Mouse (Mus musculus): Measurements from ENCODE around the gene Cmtm4. TPM values are rescaled to one million over a fixed set of nuclear protein-coding genes. Genes with fewer than 3 reads are reported as not detected.

Gene Cmtm4
- polyA plus RNA-seq, 1 experiment from 2014 or later: 1.8 TPM

- no peak overlapping the region for H3K9ac ChIP-seq (replicated peaks)
- no peak overlapping the region for H3K4me2 ChIP-seq (replicated peaks)
- peaks cover 19% of the 10 kb centered on the region for H3K4me1 ChIP-seq (replicated peaks)
- no peak overlapping the region for H3K27ac ChIP-seq
- no peaks in the 10 kb centered on the region for H3K9me3 ChIP-seq
- no peak overlapping the region for H3K4me3 ChIP-seq (replicated peaks)
- 0 out of 2 replicates have a peak, but pooled peaks cover 8% of the 10 kb centered on the region for H3K36me3 ChIP-seq
- no peaks in the 10 kb centered on the region for H3K27me3 ChIP-seq
- 87% methylated on average over 5 of the region's 5 CpGs for WGBS
- ATAC-seq: no peak
Measured at GRCm38 (mm10) chr8:104342426-104342825, 53.2 kb downstream of the Cmtm4 start.

- Histone ChIP-seq H3K4me3 (replicated peaks) (peak overlapping the region; percentile 61; the same call in 1 of the 2 replicates), H3K9ac (replicated peaks) (no peak overlapping the region), H3K36me3 (0 out of 2 replicates have a peak, but pooled peaks cover 6% of the 10 kb centered on the region), H3K27ac (no peak overlapping the region), H3K4me2 (replicated peaks) (peak overlapping the region; percentile 84), H3K9me3 (no peaks in the 10 kb centered on the region), H3K4me1 (replicated peaks) (peaks cover 19% of the 10 kb centered on the region), H3K27me3 (no peaks in the 10 kb centered on the region)
- 56% methylated on average over 6 of the region's 6 CpGs for WGBS
- ATAC-seq: no peak; the same call in 1 of the 2 replicates
Measured at GRCm38 (mm10) chr8:104341678-104342077, 53.9 kb downstream of the Cmtm4 start.

GRCm38 (mm10) chr8:104341106-104341561 lies 54.5 kb downstream of the Cmtm4 start:
- WGBS: 1% methylated on average over 24 of the region's 24 CpGs
- ATAC-seq: peak; percentile 75
- Histone ChIP-seq H3K4me1 (replicated peaks) (peaks cover 19% of the 10 kb centered on the region), H3K27ac (peak overlapping the region; percentile 44), H3K36me3 (0 out of 2 replicates have a peak, but pooled peaks cover 3% of the 10 kb centered on the region), H3K4me2 (replicated peaks) (peak overlapping the region; percentile 84), H3K9me3 (no peaks in the 10 kb centered on the region), H3K27me3 (no peaks in the 10 kb centered on the region), H3K4me3 (replicated peaks) (peak overlapping the region; percentile 61), H3K9ac (replicated peaks) (peak overlapping the region; percentile 77)

GRCm38 (mm10) chr8:104340233-104341105 lies 55.1 kb downstream of the Cmtm4 start:
- peak overlapping the region; percentile 77 for H3K9ac ChIP-seq (replicated peaks)
- H3K27ac ChIP-seq: peak overlapping the region; percentile 44
- peaks cover 19% of the 10 kb centered on the region for H3K4me1 ChIP-seq (replicated peaks)
- no peaks in the 10 kb centered on the region for H3K27me3 ChIP-seq
- H3K9me3 ChIP-seq: no peaks in the 10 kb centered on the region
- peak overlapping the region; percentile 84 for H3K4me2 ChIP-seq (replicated peaks)
- peak overlapping the region; percentile 61 for H3K4me3 ChIP-seq (replicated peaks)
- ATAC-seq: peak; percentile 84
- 0 out of 2 replicates have a peak, but pooled peaks cover 2% of the 10 kb centered on the region for H3K36me3 ChIP-seq
- under 1% methylated on average over 54 of the region's 54 CpGs for WGBS

GRCm38 (mm10) chr8:104339983-104340232 lies 55.7 kb downstream of the Cmtm4 start:
- WGBS: 3% methylated on average over 6 of the region's 6 CpGs
- Histone ChIP-seq H3K4me2 (replicated peaks) (peak overlapping the region; percentile 84), H3K27ac (no peak overlapping the region), H3K36me3 (no peaks in the 10 kb centered on the region), H3K4me1 (replicated peaks) (peaks cover 19% of the 10 kb centered on the region), H3K9ac (replicated peaks) (peak overlapping the region; percentile 77), H3K27me3 (no peaks in the 10 kb centered on the region), H3K4me3 (replicated peaks) (peak overlapping the region; percentile 61), H3K9me3 (no peaks in the 10 kb centered on the region)
- peak; percentile 24 for ATAC-seq

GRCm38 (mm10) chr8:104339229-104339982 lies 56.2 kb downstream of the Cmtm4 start, which contains the start of gene Cmtm3:
TSS of gene Cmtm3 (plus strand) at chr8:104339410.
- H3K4me2 ChIP-seq (replicated peaks): peak within 1 kb of the TSS; percentile 84
- H3K9ac ChIP-seq (replicated peaks): peak within 1 kb of the TSS; percentile 77
- no peaks in the 10 kb centered on the region for H3K36me3 ChIP-seq
- 14% methylated on average over 16 of the region's 18 CpGs for WGBS
- peaks cover 19% of the 10 kb centered on the region for H3K4me1 ChIP-seq (replicated peaks)
- no peak for ATAC-seq
- H3K9me3 ChIP-seq: no peaks in the 10 kb centered on the region
- H3K27me3 ChIP-seq: no peaks in the 10 kb centered on the region
- no peak within 1 kb of the TSS for H3K27ac ChIP-seq
- peak within 1 kb of the TSS; percentile 61 for H3K4me3 ChIP-seq (replicated peaks)

- no peaks in the 10 kb centered on the region for H3K36me3 ChIP-seq
- no peak overlapping the region for H3K4me3 ChIP-seq (replicated peaks)
- no peak overlapping the region for H3K27ac ChIP-seq
- H3K9me3 ChIP-seq: no peaks in the 10 kb centered on the region
- H3K27me3 ChIP-seq: no peaks in the 10 kb centered on the region
- ATAC-seq: no peak
- WGBS: 57% methylated on average over 3 of the region's 3 CpGs
- no peak overlapping the region for H3K9ac ChIP-seq (replicated peaks)
- no peak overlapping the region for H3K4me2 ChIP-seq (replicated peaks)
- peaks cover 19% of the 10 kb centered on the region for H3K4me1 ChIP-seq (replicated peaks)
Measured at GRCm38 (mm10) chr8:104337890-104338289, 57.7 kb downstream of the Cmtm4 start.

GRCm38 (mm10) chr8:104336806-104337205 lies 58.8 kb downstream of the Cmtm4 start:
- peaks cover 19% of the 10 kb centered on the region for H3K4me1 ChIP-seq (replicated peaks)
- no peak overlapping the region for H3K4me2 ChIP-seq (replicated peaks)
- ATAC-seq: no peak
- no peaks in the 10 kb centered on the region for H3K9me3 ChIP-seq
- H3K27ac ChIP-seq: no peak overlapping the region
- no peaks in the 10 kb centered on the region for H3K27me3 ChIP-seq
- WGBS: 85% methylated on average over 1 of the region's 1 CpGs
- no peaks in the 10 kb centered on the region for H3K36me3 ChIP-seq
- no peak overlapping the region for H3K9ac ChIP-seq (replicated peaks)
- H3K4me3 ChIP-seq (replicated peaks): no peak overlapping the region

GRCm38 (mm10) chr8:104334196-104334595 lies 61.4 kb downstream of the Cmtm4 start:
- H3K4me1 ChIP-seq (replicated peaks): no peaks in the 10 kb centered on the region
- 83% methylated on average over 1 of the region's 1 CpGs for WGBS

GRCm38 (mm10) chr8:104333786-104334185 lies 61.8 kb downstream of the Cmtm4 start:
- no peak overlapping the region for H3K9ac ChIP-seq (replicated peaks)
- H3K4me3 ChIP-seq (replicated peaks): no peak overlapping the region
- WGBS: 81% methylated on average over 5 of the region's 5 CpGs
- no peaks in the 10 kb centered on the region for H3K4me1 ChIP-seq (replicated peaks)
- H3K4me2 ChIP-seq (replicated peaks): no peak overlapping the region
- no peak overlapping the region for H3K27ac ChIP-seq
- H3K36me3 ChIP-seq: no peaks in the 10 kb centered on the region
- no peaks in the 10 kb centered on the region for H3K9me3 ChIP-seq
- no peak for ATAC-seq
- H3K27me3 ChIP-seq: no peaks in the 10 kb centered on the region

More at GRCm38 (mm10) chr8:104334196-104334595, 61.4 kb downstream of the Cmtm4 start:
- Histone ChIP-seq H3K4me2 (replicated peaks) (no peak overlapping the region), H3K9me3 (no peaks in the 10 kb centered on the region), H3K4me3 (replicated peaks) (no peak overlapping the region), H3K27me3 (no peaks in the 10 kb centered on the region), H3K9ac (replicated peaks) (no peak overlapping the region), H3K27ac (no peak overlapping the region), H3K36me3 (no peaks in the 10 kb centered on the region)
- ATAC-seq: no peak

GRCm38 (mm10) chr8:104332665-104333631 lies 62.7 kb downstream of the Cmtm4 start:
- ATAC-seq: no peak
- Histone ChIP-seq H3K27me3 (no peaks in the 10 kb centered on the region), H3K4me1 (replicated peaks) (no peaks in the 10 kb centered on the region), H3K9ac (replicated peaks) (no peak overlapping the region), H3K36me3 (no peaks in the 10 kb centered on the region), H3K27ac (no peak overlapping the region), H3K4me2 (replicated peaks) (no peak overlapping the region), H3K4me3 (replicated peaks) (no peak overlapping the region), H3K9me3 (no peaks in the 10 kb centered on the region)
- 81% methylated on average over 5 of the region's 5 CpGs for WGBS

Data from midbrain, embryonic 13.5 days (tissue).